Mouse (Mus musculus): ENCODE data around the gene Asf1a. TPM values are rescaled to one million over a fixed set of nuclear protein-coding genes. Genes with fewer than 3 reads are reported as not detected.

Asf1a gene
- polyA plus RNA-seq, 1 experiment from 2014 or later: 179 TPM

GRCm38 (mm10) chr10:53595744-53596676 is 547 bp upstream of the Asf1a start:
- H3K9me3 ChIP-seq (ENCODE audit: control insufficient read depth, low read length): no peaks in the 10 kb centered on the region
- peak overlapping the region; percentile 97 for H3K4me3 ChIP-seq (ENCODE audit: low read depth, low read length)
- H3K4me1 ChIP-seq (replicated peaks; ENCODE audit: control insufficient read depth, insufficient read depth, low read length): 0 out of 2 replicates have a peak, but pooled peaks cover 6% of the 10 kb centered on the region
- ATAC-seq (replicated peaks; ENCODE audit: low FRiP score): no peak; the same call in 1 of the 2 replicates
- H3K9ac ChIP-seq (ENCODE audit: low read length): peak overlapping the region; percentile 99
- DNase-seq (ENCODE audit: low spot score): no peak
- H3K27me3 ChIP-seq (ENCODE audit: control insufficient read depth, insufficient read depth, low read length): no peaks in the 10 kb centered on the region
- H3K36me3 ChIP-seq (ENCODE audit: control insufficient read depth, insufficient read depth, low read length): no peaks in the 10 kb centered on the region
- peak overlapping the region; percentile 63; the same call in 1 of the 2 replicates for H3K27ac ChIP-seq (ENCODE audit: low read depth, low read length)
- H3K4me2 ChIP-seq (ENCODE audit: low read depth, low read length, severe bottlenecking): peak overlapping the region; percentile 57
- 11% methylated on average over 26 of the region's 27 CpGs for WGBS

GRCm38 (mm10) chr10:53597121-53597881 is 744 bp downstream of the Asf1a start:
- H3K27me3 ChIP-seq (ENCODE audit: control insufficient read depth, insufficient read depth, low read length): no peaks in the 10 kb centered on the region
- WGBS: 1% methylated on average over 88 of the region's 99 CpGs
- no peaks in the 10 kb centered on the region for H3K9me3 ChIP-seq (ENCODE audit: control insufficient read depth, low read length)
- H3K9ac ChIP-seq (ENCODE audit: low read length): peak overlapping the region; percentile 99
- peak overlapping the region; percentile 98 for H3K27ac ChIP-seq (ENCODE audit: low read depth, low read length)
- H3K4me1 ChIP-seq (replicated peaks; ENCODE audit: control insufficient read depth, insufficient read depth, low read length): 0 out of 2 replicates have a peak, but pooled peaks cover 6% of the 10 kb centered on the region
- H3K36me3 ChIP-seq (ENCODE audit: control insufficient read depth, insufficient read depth, low read length): no peaks in the 10 kb centered on the region
- H3K4me2 ChIP-seq (ENCODE audit: low read depth, low read length, severe bottlenecking): peak overlapping the region; percentile 52
- ATAC-seq (replicated peaks; ENCODE audit: low FRiP score) (peak; percentile 48), DNase-seq (ENCODE audit: low spot score) (peak; percentile 80)
- H3K4me3 ChIP-seq (ENCODE audit: low read depth, low read length): peak overlapping the region; percentile 97

- no peak for DNase-seq (ENCODE audit: low spot score)
- peak overlapping the region; percentile 29 for H3K4me3 ChIP-seq (ENCODE audit: low read depth, low read length)
- 49% methylated on average over 5 of the region's 5 CpGs for WGBS
- H3K27ac ChIP-seq (ENCODE audit: low read depth, low read length): no peak overlapping the region
- H3K27me3 ChIP-seq (ENCODE audit: control insufficient read depth, insufficient read depth, low read length): no peaks in the 10 kb centered on the region
- H3K9ac ChIP-seq (ENCODE audit: low read length): peak overlapping the region; percentile 1; the same call in 1 of the 2 replicates
- H3K36me3 ChIP-seq (ENCODE audit: control insufficient read depth, insufficient read depth, low read length): no peaks in the 10 kb centered on the region
- no peaks in the 10 kb centered on the region for H3K9me3 ChIP-seq (ENCODE audit: control insufficient read depth, low read length)
- H3K4me2 ChIP-seq (ENCODE audit: low read depth, low read length, severe bottlenecking): peak overlapping the region; percentile 45
- ATAC-seq (replicated peaks; ENCODE audit: low FRiP score): no peak
- 0 out of 2 replicates have a peak, but pooled peaks cover 6% of the 10 kb centered on the region for H3K4me1 ChIP-seq (replicated peaks; ENCODE audit: control insufficient read depth, insufficient read depth, low read length)
Measured at GRCm38 (mm10) chr10:53598821-53599220, 2.3 kb downstream of the Asf1a start.

GRCm38 (mm10) chr10:53605328-53605727 is 8.8 kb downstream of the Asf1a start:
- Histone ChIP-seq H3K9ac (ENCODE audit: low read length) (no peak overlapping the region), H3K36me3 (ENCODE audit: control insufficient read depth, insufficient read depth, low read length) (peaks cover 2% of the 10 kb centered on the region; the same call in 1 of the 2 replicates), H3K27ac (ENCODE audit: low read depth, low read length) (no peak overlapping the region), H3K4me2 (ENCODE audit: low read depth, low read length, severe bottlenecking) (no peak overlapping the region), H3K4me3 (ENCODE audit: low read depth, low read length) (no peak overlapping the region), H3K4me1 (replicated peaks; ENCODE audit: control insufficient read depth, insufficient read depth, low read length) (no peaks in the 10 kb centered on the region), H3K27me3 (ENCODE audit: control insufficient read depth, insufficient read depth, low read length) (no peaks in the 10 kb centered on the region), H3K9me3 (ENCODE audit: control insufficient read depth, low read length) (no peaks in the 10 kb centered on the region)
- WGBS: 77% methylated on average over 2 of the region's 2 CpGs
- ATAC-seq (replicated peaks; ENCODE audit: low FRiP score) (no peak), DNase-seq (ENCODE audit: low spot score) (no peak)

- Histone ChIP-seq H3K27me3 (ENCODE audit: control insufficient read depth, insufficient read depth, low read length) (no peaks in the 10 kb centered on the region), H3K4me2 (ENCODE audit: low read depth, low read length, severe bottlenecking) (no peak overlapping the region), H3K4me1 (replicated peaks; ENCODE audit: control insufficient read depth, insufficient read depth, low read length) (no peaks in the 10 kb centered on the region), H3K9me3 (ENCODE audit: control insufficient read depth, low read length) (no peaks in the 10 kb centered on the region), H3K4me3 (ENCODE audit: low read depth, low read length) (no peak overlapping the region), H3K27ac (ENCODE audit: low read depth, low read length) (no peak overlapping the region), H3K36me3 (ENCODE audit: control insufficient read depth, insufficient read depth, low read length) (peaks cover 2% of the 10 kb centered on the region; the same call in 1 of the 2 replicates), H3K9ac (ENCODE audit: low read length) (no peak overlapping the region)
- WGBS: 85% methylated on average over 2 of the region's 2 CpGs
- ATAC-seq (replicated peaks; ENCODE audit: low FRiP score) (no peak), DNase-seq (ENCODE audit: low spot score) (no peak)
Measured at GRCm38 (mm10) chr10:53608274-53608673, 11.7 kb downstream of the Asf1a start.

- H3K36me3 ChIP-seq (ENCODE audit: control insufficient read depth, insufficient read depth, low read length): peaks cover 2% of the 10 kb centered on the region; the same call in 1 of the 2 replicates
- ATAC-seq (replicated peaks; ENCODE audit: low FRiP score) (no peak), DNase-seq (ENCODE audit: low spot score) (no peak)
- no peaks in the 10 kb centered on the region for H3K9me3 ChIP-seq (ENCODE audit: control insufficient read depth, low read length)
- H3K4me3 ChIP-seq (ENCODE audit: low read depth, low read length): no peak overlapping the region
- no peaks in the 10 kb centered on the region for H3K4me1 ChIP-seq (replicated peaks; ENCODE audit: control insufficient read depth, insufficient read depth, low read length)
- H3K27me3 ChIP-seq (ENCODE audit: control insufficient read depth, insufficient read depth, low read length): no peaks in the 10 kb centered on the region
- no peak overlapping the region for H3K9ac ChIP-seq (ENCODE audit: low read length)
- 94% methylated on average over 1 of the region's 1 CpGs for WGBS
- no peak overlapping the region for H3K27ac ChIP-seq (ENCODE audit: low read depth, low read length)
- H3K4me2 ChIP-seq (ENCODE audit: low read depth, low read length, severe bottlenecking): no peak overlapping the region
Measured at GRCm38 (mm10) chr10:53612172-53612571, 15.6 kb downstream of the Asf1a start.

- no peaks in the 10 kb centered on the region for H3K27me3 ChIP-seq (ENCODE audit: control insufficient read depth, insufficient read depth, low read length)
- H3K9me3 ChIP-seq (ENCODE audit: control insufficient read depth, low read length): no peaks in the 10 kb centered on the region
- H3K4me1 ChIP-seq (replicated peaks; ENCODE audit: control insufficient read depth, insufficient read depth, low read length): no peaks in the 10 kb centered on the region
- no peak overlapping the region for H3K4me2 ChIP-seq (ENCODE audit: low read depth, low read length, severe bottlenecking)
- H3K36me3 ChIP-seq (ENCODE audit: control insufficient read depth, insufficient read depth, low read length): no peaks in the 10 kb centered on the region; the same call in 1 of the 2 replicates
- 89% methylated on average over 1 of the region's 1 CpGs for WGBS
- H3K9ac ChIP-seq (ENCODE audit: low read length): no peak overlapping the region
- H3K27ac ChIP-seq (ENCODE audit: low read depth, low read length): no peak overlapping the region
- no peak for ATAC-seq (replicated peaks; ENCODE audit: low FRiP score)
- no peak for DNase-seq (ENCODE audit: low spot score)
- H3K4me3 ChIP-seq (ENCODE audit: low read depth, low read length): no peak overlapping the region
Measured at GRCm38 (mm10) chr10:53613955-53614354, 17.4 kb downstream of the Asf1a start.

- DNase-seq (ENCODE audit: low spot score) (no peak), ATAC-seq (replicated peaks; ENCODE audit: low FRiP score) (no peak)
- H3K4me2 ChIP-seq (ENCODE audit: low read depth, low read length, severe bottlenecking): no peak overlapping the region
- no peaks in the 10 kb centered on the region; the same call in 1 of the 2 replicates for H3K36me3 ChIP-seq (ENCODE audit: control insufficient read depth, insufficient read depth, low read length)
- H3K9ac ChIP-seq (ENCODE audit: low read length): no peak overlapping the region
- no peaks in the 10 kb centered on the region for H3K4me1 ChIP-seq (replicated peaks; ENCODE audit: control insufficient read depth, insufficient read depth, low read length)
- H3K9me3 ChIP-seq (ENCODE audit: control insufficient read depth, low read length): no peaks in the 10 kb centered on the region
- no peak overlapping the region for H3K27ac ChIP-seq (ENCODE audit: low read depth, low read length)
- no peaks in the 10 kb centered on the region for H3K27me3 ChIP-seq (ENCODE audit: control insufficient read depth, insufficient read depth, low read length)
- 91% methylated on average over 8 of the region's 8 CpGs for WGBS
- H3K4me3 ChIP-seq (ENCODE audit: low read depth, low read length): no peak overlapping the region
Measured at GRCm38 (mm10) chr10:53615850-53616616, 19.5 kb downstream of the Asf1a start.
